Mouse (Mus musculus): ENCODE data around the gene Hist2h2be.
"Not testable (repeated sequence)": the region's sequence is repeated elsewhere in the genome, so short reads cannot be mapped to it uniquely, and the experiment has no call there.

The Hist2h2be gene

GRCm38 (mm10) chr3:96198601-96199251 is 22.2 kb upstream of the Hist2h2be start:
- in situ Hi-C loops (cut with MboI) = not testable (repeated sequence)

GRCm38 (mm10) chr3:96199731-96200130 is 21.2 kb upstream of the Hist2h2be start:
- in situ Hi-C loops (cut with MboI) = no loop called here

- in situ Hi-C loops (cut with MboI) = no loop called here
These were observed 13.1 kb upstream of the Hist2h2be start for GRCm38 (mm10) chr3:96207819-96208218.

DNA sequence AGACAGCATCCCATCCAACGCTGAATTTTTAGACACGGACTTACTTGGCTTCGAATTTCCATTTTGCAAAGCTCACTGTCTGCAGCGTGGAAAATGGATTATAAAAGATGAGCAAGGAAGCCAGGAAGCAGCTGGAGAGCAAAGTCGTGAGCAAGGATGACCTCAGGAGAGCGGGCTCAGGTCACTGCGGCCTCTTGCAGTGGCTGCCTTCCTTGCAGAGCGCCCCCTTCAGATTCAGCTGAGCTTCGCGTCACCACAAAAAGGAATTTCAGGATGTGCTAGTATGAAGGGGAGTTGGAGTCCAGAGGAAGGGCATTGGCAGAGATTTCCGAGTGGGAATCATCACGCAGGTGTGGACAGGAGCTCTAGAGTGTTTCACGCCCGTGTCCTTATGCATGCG is 11.7 kb upstream of the Hist2h2be start:
- in situ Hi-C loops (cut with MboI) = no loop called here

- in situ Hi-C loops (cut with MboI) = no loop called here
These were observed 1.7 kb upstream of the Hist2h2be start for GRCm38 (mm10) chr3:96219191-96219641.

DNA sequence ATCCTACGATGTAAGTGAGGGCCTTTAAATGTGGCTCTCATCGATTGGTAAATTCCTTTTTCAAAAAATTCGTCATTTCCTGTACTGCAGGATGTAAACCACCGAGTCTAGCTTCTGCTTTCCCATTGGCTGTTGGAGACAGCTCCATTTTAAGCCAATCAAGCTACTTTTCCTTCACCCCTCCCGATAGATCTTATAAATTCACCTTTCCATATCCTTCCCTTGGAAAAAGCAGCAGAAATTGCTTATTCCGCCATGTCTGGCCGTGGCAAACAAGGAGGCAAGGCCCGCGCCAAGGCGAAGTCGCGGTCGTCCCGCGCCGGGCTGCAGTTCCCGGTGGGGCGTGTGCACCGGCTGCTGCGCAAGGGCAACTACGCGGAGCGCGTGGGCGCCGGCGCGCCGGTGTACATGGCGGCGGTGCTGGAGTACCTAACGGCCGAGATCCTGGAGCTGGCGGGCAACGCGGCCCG is 1.2 kb upstream of the Hist2h2be start, which contains the start of the genes Bola1 and Hist2h2ab:
Gene Bola1, minus strand, starts transcription at position 49 of the 470 bp plus-strand sequence.
Gene Hist2h2ab, plus strand, starts transcription at position 205 of the 470 bp plus-strand sequence.
- in situ Hi-C loops (cut with MboI) = loop anchor here (5.0 kb wide), 1 partner anchor 48 kb away; the partner anchor contains the start of genes Hist2h2bb and Hist2h3b

GRCm38 (mm10) chr3:96220131-96220764 is 671 bp upstream of the Hist2h2be start:
- in situ Hi-C loops (cut with MboI) = loop anchor here (5.0 kb wide), 1 partner anchor 47 kb away; the partner anchor contains the start of genes Hist2h2bb and Hist2h3b

DNA sequence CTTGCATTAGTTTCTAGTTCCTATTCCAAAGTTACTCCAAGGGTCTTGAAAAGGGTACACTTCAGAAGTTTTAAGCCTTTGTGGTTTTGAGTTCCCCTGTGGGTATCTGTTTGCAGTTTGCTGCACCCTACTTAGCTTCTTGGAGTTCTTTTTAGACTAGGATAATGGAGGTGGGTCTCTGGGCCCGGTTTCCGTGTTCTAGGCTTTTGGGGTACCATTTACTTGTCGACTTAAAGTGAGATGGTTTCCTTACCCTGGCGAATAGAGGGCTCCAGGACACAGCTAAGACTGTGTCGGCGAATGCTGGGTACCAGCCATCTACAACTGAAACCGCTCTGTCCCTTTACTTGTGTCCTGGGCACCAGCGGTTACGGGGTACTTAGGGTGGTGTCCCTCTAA is 720 bp downstream of the Hist2h2be start:
- in situ Hi-C loops (cut with MboI) = loop anchor here (5.0 kb wide), 1 partner anchor 46 kb away; the partner anchor contains the start of genes Hist2h2bb and Hist2h3b

GRCm38 (mm10) chr3:96222774-96223173 is 1.9 kb downstream of the Hist2h2be start:
- in situ Hi-C loops (cut with MboI) = loop anchor here (5.0 kb wide), 1 partner anchor 45 kb away; the partner anchor contains the start of genes Hist2h2bb and Hist2h3b

DNA sequence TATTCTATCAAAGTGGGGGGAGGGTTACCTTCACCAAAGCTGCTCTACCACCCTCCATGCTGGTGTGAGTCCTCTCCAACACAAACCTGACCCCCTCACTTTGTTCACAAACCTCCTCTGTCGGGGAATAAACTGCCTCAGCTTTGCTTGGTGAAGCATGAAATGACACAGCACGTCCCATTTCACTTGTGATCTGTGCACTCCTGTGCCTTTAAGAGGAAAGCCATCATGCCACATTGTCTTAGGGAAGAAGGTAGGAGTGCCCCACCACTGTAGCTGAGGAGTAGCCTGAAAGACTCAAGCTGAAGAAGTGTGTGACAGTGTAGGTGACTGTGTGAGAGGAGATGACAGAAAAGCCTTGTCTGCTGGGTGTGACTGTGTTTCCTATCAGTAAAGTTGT is 4.5 kb downstream of the Hist2h2be start:
- in situ Hi-C loops (cut with MboI) = no loop called here

GRCm38 (mm10) chr3:96226695-96227648 is 6.1 kb downstream of the Hist2h2be start:
- in situ Hi-C loops (cut with MboI) = no loop called here

- in situ Hi-C loops (cut with MboI) = no loop called here
These were observed 7.9 kb downstream of the Hist2h2be start for GRCm38 (mm10) chr3:96228828-96229227.

- in situ Hi-C loops (cut with MboI) = no loop called here
These were observed 9.5 kb downstream of the Hist2h2be start for GRCm38 (mm10) chr3:96230404-96230803.

GRCm38 (mm10) chr3:96230910-96231757 is 10.2 kb downstream of the Hist2h2be start:
- in situ Hi-C loops (cut with MboI) = no loop called here

- in situ Hi-C loops (cut with MboI) = no loop called here
These were observed 10.8 kb downstream of the Hist2h2be start for GRCm38 (mm10) chr3:96231758-96232120.

- in situ Hi-C loops (cut with MboI) = no loop called here
These were observed 14.0 kb downstream of the Hist2h2be start for GRCm38 (mm10) chr3:96234914-96235313.

GRCm38 (mm10) chr3:96235836-96236235 is 14.9 kb downstream of the Hist2h2be start:
- in situ Hi-C loops (cut with MboI) = no loop called here

GRCm38 (mm10) chr3:96236834-96237334 is 16.0 kb downstream of the Hist2h2be start:
- in situ Hi-C loops (cut with MboI) = no loop called here

- in situ Hi-C loops (cut with MboI) = no loop called here
These were observed 16.5 kb downstream of the Hist2h2be start for GRCm38 (mm10) chr3:96237335-96237903.

DNA sequence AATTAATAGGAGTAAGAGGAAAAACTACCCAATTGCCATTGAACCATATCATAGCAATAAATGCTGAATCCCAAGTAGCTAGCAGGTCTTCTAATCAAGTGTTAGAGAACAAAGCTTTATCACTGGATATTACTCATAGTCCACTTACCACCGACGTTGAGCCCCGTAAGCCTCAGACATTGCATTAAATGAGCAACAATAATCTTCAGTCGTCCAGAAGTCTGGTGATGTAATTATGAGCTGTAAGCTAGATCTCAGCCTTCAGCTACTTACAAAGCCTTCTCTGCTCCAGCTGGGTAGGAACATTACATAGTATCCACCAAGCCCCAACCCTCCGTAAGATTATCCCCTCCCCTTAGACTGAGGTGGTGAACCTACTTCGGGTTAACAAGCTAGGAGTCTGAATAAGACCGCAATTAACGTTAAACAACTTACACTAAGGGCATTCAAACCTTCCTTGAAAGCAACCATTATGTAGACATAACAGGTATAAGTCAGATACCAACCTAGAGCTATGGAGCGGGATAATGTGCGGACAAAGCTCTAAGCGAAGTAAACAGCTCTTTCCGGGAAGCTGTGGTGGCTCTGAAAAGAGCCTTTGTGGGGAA is 17.1 kb downstream of the Hist2h2be start:
- in situ Hi-C loops (cut with MboI) = no loop called here

Data from mature B cell (primary cell).